Mouse (Mus musculus) granulocyte monocyte progenitor cell, adult 5-6 weeks (primary cell): ENCODE measurements around the gene Aacs. TPM values are rescaled to one million over a fixed set of nuclear protein-coding genes. Genes with fewer than 3 reads are reported as not detected.
"Not testable (repeated sequence)": the region's sequence is repeated elsewhere in the genome, so short reads cannot be mapped to it uniquely, and the experiment has no call there.

Source experiments
- ATAC-seq: replicated peaks from 2 replicates; pipeline ENCODE4 v1.8.0; 2016; ENCODE audit warnings: mild to moderate bottlenecking, moderate TSS enrichment, inconsistent platforms; ENCODE audit not compliant: poor library complexity, severe bottlenecking
- total RNA-seq, 2 experiments: library from RNA; stranded (forward) in 1 of 2; stranded (reverse) in 1 of 2; fragments of 200-712, 200-1000 nt in 1 of 2; fragments of >200 nt in 1 of 2; fragmentation: Nextera tagmentation in 1 of 2; gene quantifications; 2 replicates each; pipeline ENCODE4 v1.2.3; 2014 to 2017

The Aacs gene
- total RNA-seq (2014; fragmentation: Nextera tagmentation) (10.3 and 15.1 TPM in 2 replicates), total RNA-seq (2017) (11.7 and 12.2 TPM in 2 replicates)

DNA sequence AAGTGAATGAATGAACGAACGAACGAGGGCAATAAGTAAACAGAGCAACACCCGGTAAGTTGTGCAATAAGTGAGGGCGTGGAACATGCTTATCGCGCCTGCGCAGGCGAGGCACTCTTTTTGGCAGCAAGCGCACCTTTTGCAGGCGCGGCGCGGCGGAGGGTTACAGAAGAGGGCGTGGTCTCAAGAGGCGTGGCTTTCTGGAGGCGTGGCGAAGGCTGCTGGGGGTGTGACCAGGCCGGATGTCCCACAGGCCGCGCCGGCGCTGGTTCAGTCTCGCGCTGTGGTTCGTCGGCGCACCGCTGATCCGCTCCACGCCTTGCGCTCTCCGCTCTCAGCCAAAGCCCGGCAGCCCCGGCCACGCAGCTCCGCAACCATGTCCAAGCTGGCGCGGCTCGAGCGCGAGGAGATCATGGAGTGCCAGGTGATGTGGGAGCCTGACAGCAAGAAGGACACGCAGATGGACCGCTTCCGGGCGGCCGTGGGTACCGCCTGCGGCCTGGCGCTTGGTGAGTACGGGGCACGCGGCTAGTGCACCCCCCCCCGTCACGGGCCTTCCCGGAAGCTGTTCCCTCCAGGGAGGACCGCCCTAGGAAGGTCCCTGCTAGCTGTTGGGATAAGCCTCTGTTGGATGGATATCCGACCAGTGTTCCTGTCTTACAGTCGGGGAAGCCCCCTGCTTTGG lies at the start of gene Aacs:
TSS of gene Aacs (plus strand) at position 214 of the 685 bp plus-strand sequence.
- peak; percentile 95 for ATAC-seq

DNA sequence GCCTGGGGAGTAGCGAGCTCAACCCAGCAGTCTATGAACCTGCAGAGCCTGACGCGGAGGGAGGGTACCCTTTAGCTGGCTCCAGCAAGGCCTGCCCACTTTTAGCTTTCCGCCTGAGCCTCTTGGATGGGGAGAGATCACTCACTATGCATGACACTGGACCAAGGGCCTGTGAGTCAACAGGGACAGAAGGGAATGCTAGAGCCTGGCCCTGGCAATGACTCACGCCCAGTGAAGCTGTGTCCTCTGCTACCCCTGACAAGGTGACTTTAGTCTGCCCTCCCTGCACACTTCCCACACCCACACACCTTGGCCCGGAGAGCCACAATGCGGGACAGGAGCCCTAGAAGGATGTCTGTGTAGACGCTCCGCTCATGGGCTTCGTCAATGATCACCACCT lies 49.3 kb upstream of the Aacs start:
- no peak for ATAC-seq

DNA sequence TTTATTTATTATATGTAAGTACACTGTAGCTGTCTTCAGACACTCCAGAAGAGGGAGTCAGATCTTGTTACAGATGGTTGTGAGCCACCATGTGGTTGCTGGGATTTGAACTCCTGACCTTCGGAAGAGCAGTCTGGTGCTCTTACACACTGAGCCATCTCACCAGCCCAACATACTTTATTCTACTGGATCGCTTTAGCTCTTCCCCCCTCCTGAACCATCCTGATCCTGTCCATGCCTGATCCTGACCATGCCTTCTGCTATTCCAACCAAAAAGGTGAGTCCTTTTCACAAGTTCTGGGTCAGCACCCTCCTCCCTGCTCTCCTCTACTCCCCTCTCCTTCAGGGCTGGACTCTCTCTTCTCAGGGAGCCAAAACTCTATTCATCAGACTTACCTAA lies 43.3 kb upstream of the Aacs start:
- not testable (repeated sequence) for ATAC-seq

- ATAC-seq: peak; percentile 91
Observed at GRCm38 (mm10) chr5:125433793-125434337, 41.7 kb upstream of the Aacs start, which contains the start of gene Dhx37. Gene Dhx37 (minus strand): TSS chr5:125434121.

DNA sequence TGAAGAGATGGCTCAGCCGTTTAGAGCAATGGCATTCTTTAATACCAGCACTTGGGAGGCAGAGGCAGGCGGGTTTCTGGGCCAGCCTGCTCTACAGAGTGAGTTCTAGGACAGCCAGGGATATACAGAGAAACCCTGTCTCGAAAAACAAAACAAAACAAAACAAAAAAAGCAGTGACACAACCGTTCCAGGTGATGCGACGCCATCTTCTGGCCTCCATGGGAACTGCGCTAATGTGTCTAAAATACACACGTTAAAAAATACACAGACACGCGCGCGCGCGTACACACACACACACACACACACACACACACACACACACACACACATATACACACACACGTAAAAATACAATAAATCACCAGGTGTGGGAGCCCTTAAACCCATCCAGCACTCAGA lies 41.3 kb upstream of the Aacs start:
- ATAC-seq: 0 out of 2 replicates have a peak, but pooled peaks have one; percentile 14

GRCm38 (mm10) chr5:125440583-125441233 lies 34.9 kb upstream of the Aacs start:
- peak; percentile 51 for ATAC-seq

GRCm38 (mm10) chr5:125441234-125442114 lies 34.1 kb upstream of the Aacs start, which contains the start of gene Bri3bp:
Gene Bri3bp (plus strand): TSS chr5:125441568.
- peak; percentile 47 for ATAC-seq

DNA sequence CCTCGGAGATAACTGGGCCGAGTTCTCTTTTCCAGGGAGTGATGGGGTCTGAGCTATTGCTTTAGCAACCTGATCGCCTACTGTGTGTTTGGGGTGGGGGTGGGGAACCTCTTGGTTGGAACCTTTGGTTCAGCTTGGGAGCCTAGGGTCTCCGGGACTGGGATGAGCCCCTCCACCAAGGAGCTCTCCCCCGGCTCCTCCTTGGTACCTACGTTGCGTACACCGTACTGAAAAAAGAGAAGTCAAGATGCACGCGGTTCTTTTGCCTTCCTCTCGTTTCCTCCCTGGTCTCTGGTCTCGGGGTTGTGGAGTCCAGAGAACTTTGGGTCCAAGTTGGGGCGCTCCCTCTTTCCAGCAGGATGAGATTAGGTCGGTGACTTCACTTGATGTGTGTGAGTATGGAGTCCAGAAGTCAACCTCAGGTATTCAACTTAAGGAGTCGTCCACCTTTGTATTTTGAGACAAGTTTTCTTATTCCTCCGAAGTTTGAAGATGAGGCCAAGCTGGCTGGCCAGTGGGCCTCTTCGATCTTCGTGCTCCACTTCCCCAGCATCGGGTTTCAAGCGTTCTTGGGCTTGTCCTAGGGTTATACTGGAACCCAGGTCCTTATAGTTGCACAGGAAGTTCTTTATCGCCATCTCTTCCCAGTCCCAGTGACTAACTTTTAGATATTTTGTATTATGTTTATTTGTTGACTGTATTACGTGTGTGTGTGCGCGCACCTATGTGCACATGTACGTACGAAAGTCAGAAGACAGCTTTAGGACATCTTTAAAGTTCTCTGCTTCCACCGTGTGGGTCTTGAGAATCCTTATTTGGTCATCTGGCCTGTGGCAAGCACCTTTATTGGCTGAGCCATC lies 33.2 kb upstream of the Aacs start:
- ATAC-seq: peak; percentile 38

DNA sequence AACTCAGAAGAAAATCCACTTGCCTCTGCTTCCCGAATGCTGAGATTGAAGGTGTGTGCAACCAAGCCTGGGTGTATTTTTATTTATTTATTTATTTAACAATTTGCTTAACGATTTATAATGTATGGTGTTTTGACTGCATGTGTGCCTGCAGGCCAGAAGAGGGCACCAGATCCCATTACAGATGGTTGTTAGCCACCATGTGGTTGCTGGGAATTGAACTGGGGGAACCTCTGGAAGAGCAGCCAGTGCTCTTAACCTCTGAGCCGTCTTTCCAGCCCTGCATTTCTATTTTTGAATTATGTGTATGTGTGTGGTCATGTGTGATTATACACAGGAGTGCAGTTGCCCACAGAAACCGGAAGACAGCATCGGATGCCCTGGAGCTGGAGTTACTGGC lies 32.3 kb upstream of the Aacs start:
- no peak for ATAC-seq

DNA sequence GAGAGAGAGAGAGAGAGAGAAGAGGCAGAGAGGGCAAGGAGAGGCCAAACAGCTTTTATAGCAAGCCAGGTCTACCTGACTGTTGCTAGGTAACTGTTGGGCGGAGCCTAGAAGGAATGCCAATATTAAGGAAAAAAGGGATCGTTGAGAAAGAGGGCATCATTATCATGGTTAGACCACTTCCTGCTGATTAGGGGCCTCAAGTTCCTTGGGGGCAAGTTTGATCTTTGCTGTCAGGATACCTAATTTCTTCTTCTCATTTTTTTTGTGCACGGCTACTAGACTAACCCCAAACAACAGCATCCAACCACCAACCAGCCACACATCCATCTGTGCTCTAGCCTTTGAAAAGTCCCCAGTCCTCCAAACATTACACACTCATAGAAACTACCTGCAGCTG lies 31.7 kb upstream of the Aacs start:
- ATAC-seq: peak; percentile 10

DNA sequence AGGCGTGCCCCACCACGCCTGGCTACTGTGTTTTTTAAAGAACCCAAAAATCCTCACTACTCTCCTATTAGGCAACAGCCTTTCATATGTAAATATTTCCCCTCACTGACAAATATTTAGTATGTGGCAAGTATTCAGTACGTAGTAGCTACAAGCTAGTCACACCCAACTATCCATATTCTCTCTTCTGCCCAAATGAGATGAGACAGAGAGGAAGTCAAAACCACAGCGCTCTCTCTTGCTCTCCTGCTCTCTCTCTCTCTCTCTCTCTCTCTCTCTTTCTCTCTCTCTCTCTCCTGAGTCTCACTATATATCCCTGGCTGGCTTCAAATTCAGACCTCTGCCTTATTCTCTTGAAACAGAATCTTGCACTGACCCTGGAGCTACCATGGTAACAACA lies 31.1 kb upstream of the Aacs start:
- peak; percentile 67 for ATAC-seq

DNA sequence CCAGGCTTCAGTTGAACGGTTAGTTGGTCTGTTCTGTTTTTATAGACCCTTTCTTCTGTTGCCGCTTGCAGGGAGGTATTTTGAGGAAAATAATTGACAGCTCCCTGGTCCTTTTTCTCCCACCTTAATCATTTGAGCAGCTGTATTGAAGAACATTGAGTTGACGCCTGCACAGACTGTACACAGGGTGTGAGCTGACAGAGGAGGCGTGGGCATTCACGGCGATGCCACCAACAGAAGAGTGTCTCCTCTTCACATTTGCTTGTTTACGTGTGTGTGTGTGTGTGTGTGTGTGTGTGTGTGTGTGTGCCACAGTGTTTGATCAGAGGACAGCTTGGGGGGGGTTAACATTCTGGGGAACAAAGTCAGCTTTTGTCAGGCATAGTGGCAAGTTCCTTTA lies 29.3 kb upstream of the Aacs start:
- ATAC-seq: no peak

GRCm38 (mm10) chr5:125448026-125448425 lies 27.6 kb upstream of the Aacs start:
- no peak for ATAC-seq

- no peak for ATAC-seq
Observed at GRCm38 (mm10) chr5:125448631-125449030, 27.0 kb upstream of the Aacs start.

DNA sequence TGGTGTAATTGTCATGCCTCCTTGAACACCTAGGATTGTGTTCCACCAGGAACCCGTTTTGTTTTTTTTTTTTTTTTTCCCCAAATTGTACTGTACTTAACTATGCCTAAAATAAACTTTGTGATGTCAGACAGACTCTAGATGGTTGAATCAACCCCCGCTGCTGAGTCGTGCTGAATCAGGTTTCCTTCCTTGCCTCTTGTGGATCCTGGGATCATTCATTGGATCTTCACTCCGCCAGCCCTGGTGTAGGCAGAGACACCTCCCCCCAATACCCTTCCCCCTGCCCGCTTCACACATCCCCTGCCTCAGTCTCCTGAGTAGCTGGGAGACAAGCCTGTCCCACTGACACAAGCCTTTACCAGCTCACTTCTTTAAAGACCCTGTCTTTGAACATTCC lies 26.3 kb upstream of the Aacs start:
- no peak for ATAC-seq

DNA sequence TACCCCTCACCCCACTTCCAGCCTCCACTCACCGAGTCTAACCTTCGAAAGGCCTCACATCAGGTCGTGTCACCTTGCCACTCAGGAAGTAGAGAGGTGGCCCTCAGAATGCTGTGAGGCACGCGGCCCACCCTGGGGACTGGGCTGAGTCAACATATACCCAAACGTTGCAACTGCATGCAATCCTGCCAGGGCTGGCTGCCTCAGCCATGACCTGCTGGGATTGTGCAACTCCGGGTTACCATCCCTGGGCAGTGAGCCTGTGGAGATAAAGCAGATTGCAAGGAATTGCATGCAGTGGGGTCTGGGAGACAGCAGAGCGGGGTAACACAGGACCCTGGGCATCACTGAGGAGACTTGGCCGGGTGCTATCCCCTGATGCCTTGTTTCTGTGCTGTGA lies 23.0 kb upstream of the Aacs start:
- ATAC-seq: peak; percentile 66

GRCm38 (mm10) chr5:125456100-125456499 lies 19.5 kb upstream of the Aacs start:
- ATAC-seq: no peak

GRCm38 (mm10) chr5:125457538-125457937 lies 18.1 kb upstream of the Aacs start:
- ATAC-seq: no peak

DNA sequence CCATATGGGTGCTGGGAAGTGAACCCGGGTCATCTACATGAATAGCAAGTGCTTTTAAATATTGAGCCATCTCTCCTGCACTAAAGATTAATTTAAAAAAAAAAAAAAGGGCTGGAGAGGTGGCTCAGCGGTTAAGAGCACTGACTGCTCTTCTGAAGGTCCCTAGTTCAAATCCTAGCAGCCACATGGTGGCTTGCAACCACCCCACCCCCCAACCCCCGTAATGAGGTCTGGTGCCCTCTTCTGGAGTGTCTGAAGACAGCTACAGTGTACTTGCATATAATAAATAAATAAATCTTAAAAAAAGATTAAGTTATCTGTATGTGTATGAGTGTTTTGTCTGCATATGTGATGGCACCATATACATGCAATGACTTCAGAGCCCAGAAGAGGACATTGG lies 15.0 kb upstream of the Aacs start:
- ATAC-seq: no peak
